Mouse (Mus musculus): ENCODE measurements around the gene Kdm5a.

- TF ChIP-seq CTCF (IDR thresholded peaks at IDR 0.05; ENCODE audit: borderline replicate concordance, insufficient read depth, low read depth, low read length) (no peak), POLR2A (IDR thresholded peaks at IDR 0.05; ENCODE audit: borderline replicate concordance, insufficient read depth, low read length) (no peak)
These were observed 40.0 kb downstream of the Kdm5a start for GRCm38 (mm10) chr6:120403936-120404335.

Data from cerebellum, adult 2 months (tissue).